Mouse (Mus musculus): ENCODE results near the gene Arid3c. TPM values are rescaled to one million over a fixed set of nuclear protein-coding genes. Genes with fewer than 3 reads are reported as not detected.
A peak's percentile ranks its signal among the peaks of the same experiment; 100 is the strongest.
"Not testable (repeated sequence)": the region's sequence is repeated elsewhere in the genome, so short reads cannot be mapped to it uniquely, and the experiment has no call there.

The Arid3c gene
- polyA plus RNA-seq, 1 experiment from 2014 or later: 0.86 TPM

GRCm38 (mm10) chr4:41713197-41714067 lies 17.5 kb downstream of the Arid3c start, which contains the start of gene Rpp25l:
Gene Rpp25l, minus strand, starts transcription at chr4:41713534.
- no peaks in the 10 kb centered on the region for H3K27me3 ChIP-seq
- H3K4me3 ChIP-seq: peak within 1 kb of the TSS; percentile 61
- H3K4me2 ChIP-seq: peak within 1 kb of the TSS; percentile 83
- peak; percentile 57 for ATAC-seq (ENCODE audit: low FRiP score, low read depth)
- peaks cover 36% of the 10 kb centered on the region for H3K4me1 ChIP-seq (replicated peaks)
- peaks cover 13% of the 10 kb centered on the region for H3K36me3 ChIP-seq
- WGBS: under 1% methylated on average over 59 of the region's 61 CpGs
- H3K9ac ChIP-seq: peak within 1 kb of the TSS; percentile 72
- peak within 1 kb of the TSS; percentile 81 for H3K27ac ChIP-seq (replicated peaks)
- H3K9me3 ChIP-seq: no peaks in the 10 kb centered on the region

- Histone ChIP-seq H3K9ac (peak overlapping the region; percentile 72), H3K4me1 (replicated peaks) (peaks cover 42% of the 10 kb centered on the region), H3K27ac (replicated peaks) (peak overlapping the region; percentile 81; the same call in 1 of the 2 replicates), H3K4me3 (peak overlapping the region; percentile 61), H3K4me2 (peak overlapping the region; percentile 83), H3K27me3 (no peaks in the 10 kb centered on the region), H3K9me3 (no peaks in the 10 kb centered on the region), H3K36me3 (peaks cover 7% of the 10 kb centered on the region; the same call in 1 of the 2 replicates)
- 43% methylated on average over 31 of the region's 31 CpGs for WGBS
- peak; percentile 13; the same call in 1 of the 2 replicates for ATAC-seq (ENCODE audit: low FRiP score, low read depth)
Measured at GRCm38 (mm10) chr4:41712421-41713196, 18.3 kb downstream of the Arid3c start.

- H3K4me1 ChIP-seq (replicated peaks): peaks cover 50% of the 10 kb centered on the region
- no peaks in the 10 kb centered on the region for H3K9me3 ChIP-seq
- 72% methylated on average over 16 of the region's 16 CpGs for WGBS
Measured at GRCm38 (mm10) chr4:41711705-41712375, 19.1 kb downstream of the Arid3c start.

GRCm38 (mm10) chr4:41710229-41710628 lies 20.7 kb downstream of the Arid3c start:
- ATAC-seq (ENCODE audit: low FRiP score, low read depth): no peak

More at GRCm38 (mm10) chr4:41711705-41712375, 19.1 kb downstream of the Arid3c start:
- Histone ChIP-seq H3K4me2 (peak overlapping the region; percentile 83), H3K9ac (peak overlapping the region; percentile 72), H3K36me3 (peaks cover 2% of the 10 kb centered on the region; the same call in 1 of the 2 replicates), H3K27me3 (no peaks in the 10 kb centered on the region), H3K27ac (replicated peaks) (no peak overlapping the region), H3K4me3 (peak overlapping the region; percentile 61)
- ATAC-seq (ENCODE audit: low FRiP score, low read depth): no peak

GRCm38 (mm10) chr4:41708192-41708745 lies 22.7 kb downstream of the Arid3c start:
- no peaks in the 10 kb centered on the region for H3K9me3 ChIP-seq
- ATAC-seq (ENCODE audit: low FRiP score, low read depth): no peak; the same call in 1 of the 2 replicates
- H3K36me3 ChIP-seq: no peaks in the 10 kb centered on the region
- H3K9ac ChIP-seq: no peak overlapping the region
- WGBS: 41% methylated on average over 8 of the region's 8 CpGs
- no peaks in the 10 kb centered on the region for H3K27me3 ChIP-seq
- H3K4me1 ChIP-seq (replicated peaks): peaks cover 44% of the 10 kb centered on the region
- H3K4me2 ChIP-seq: no peak overlapping the region
- no peak overlapping the region for H3K4me3 ChIP-seq
- H3K27ac ChIP-seq (replicated peaks): no peak overlapping the region

More at GRCm38 (mm10) chr4:41710229-41710628, 20.7 kb downstream of the Arid3c start:
- 67% methylated on average over 4 of the region's 4 CpGs for WGBS
- no peak overlapping the region for H3K4me2 ChIP-seq
- H3K9me3 ChIP-seq: no peaks in the 10 kb centered on the region
- no peak overlapping the region for H3K9ac ChIP-seq
- H3K4me3 ChIP-seq: no peak overlapping the region
- H3K27ac ChIP-seq (replicated peaks): no peak overlapping the region
- no peaks in the 10 kb centered on the region for H3K36me3 ChIP-seq
- no peaks in the 10 kb centered on the region for H3K27me3 ChIP-seq
- H3K4me1 ChIP-seq (replicated peaks): peaks cover 55% of the 10 kb centered on the region

- Histone ChIP-seq H3K9ac (peak overlapping the region; percentile 21; the same call in 1 of the 2 replicates), H3K27me3 (no peaks in the 10 kb centered on the region), H3K9me3 (no peaks in the 10 kb centered on the region), H3K4me2 (peak overlapping the region; percentile 35), H3K4me1 (replicated peaks) (peaks cover 37% of the 10 kb centered on the region), H3K4me3 (no peak overlapping the region), H3K36me3 (no peaks in the 10 kb centered on the region), H3K27ac (replicated peaks) (peak overlapping the region; percentile 36; the same call in 1 of the 2 replicates)
- 2% methylated on average over 13 of the region's 13 CpGs for WGBS
- ATAC-seq (ENCODE audit: low FRiP score, low read depth): peak; percentile 83
Measured at GRCm38 (mm10) chr4:41707011-41707535, 23.9 kb downstream of the Arid3c start.

GRCm38 (mm10) chr4:41705922-41706754 lies 24.8 kb downstream of the Arid3c start:
- H3K36me3 ChIP-seq: no peaks in the 10 kb centered on the region
- H3K9me3 ChIP-seq: no peaks in the 10 kb centered on the region
- H3K4me1 ChIP-seq (replicated peaks): peaks cover 27% of the 10 kb centered on the region
- 0 out of 2 replicates have a peak, but pooled peaks have one; percentile 6 for ATAC-seq (ENCODE audit: low FRiP score, low read depth)
- no peak overlapping the region for H3K9ac ChIP-seq
- WGBS: 53% methylated on average over 19 of the region's 19 CpGs
- no peak overlapping the region for H3K4me2 ChIP-seq
- no peaks in the 10 kb centered on the region for H3K27me3 ChIP-seq
- no peak overlapping the region for H3K27ac ChIP-seq (replicated peaks)
- H3K4me3 ChIP-seq: no peak overlapping the region

GRCm38 (mm10) chr4:41704651-41705050 lies 26.3 kb downstream of the Arid3c start:
- no peak overlapping the region for H3K4me3 ChIP-seq
- H3K27me3 ChIP-seq: no peaks in the 10 kb centered on the region
- WGBS: 4% methylated on average over 5 of the region's 5 CpGs
- peaks cover 26% of the 10 kb centered on the region for H3K4me1 ChIP-seq (replicated peaks)
- H3K9ac ChIP-seq: no peak overlapping the region
- no peak for ATAC-seq (ENCODE audit: low FRiP score, low read depth)
- no peaks in the 10 kb centered on the region for H3K9me3 ChIP-seq
- H3K27ac ChIP-seq (replicated peaks): no peak overlapping the region
- H3K4me2 ChIP-seq: no peak overlapping the region
- no peaks in the 10 kb centered on the region for H3K36me3 ChIP-seq

GRCm38 (mm10) chr4:41702226-41702625 lies 28.7 kb downstream of the Arid3c start:
- H3K36me3 ChIP-seq; ATAC-seq (ENCODE audit: low FRiP score, low read depth); H3K9ac ChIP-seq; H3K4me3 ChIP-seq; H3K27me3 ChIP-seq; H3K27ac ChIP-seq (replicated peaks); H3K4me2 ChIP-seq; H3K9me3 ChIP-seq: not testable (repeated sequence)
- H3K4me1 ChIP-seq (replicated peaks): peaks cover 16% of the 10 kb centered on the region
- 69% methylated on average over 2 of the region's 2 CpGs for WGBS

GRCm38 (mm10) chr4:41700224-41700623 lies 30.7 kb downstream of the Arid3c start:
- not testable (repeated sequence) for ATAC-seq (ENCODE audit: low FRiP score, low read depth); H3K9me3 ChIP-seq; H3K9ac ChIP-seq; H3K36me3 ChIP-seq; H3K4me2 ChIP-seq; H3K4me1 ChIP-seq (replicated peaks); H3K27ac ChIP-seq (replicated peaks); H3K4me3 ChIP-seq; H3K27me3 ChIP-seq
- WGBS: 87% methylated on average over 3 of the region's 8 CpGs
